ENCODE assay signal across 8 mouse cellular contexts in genomic region chr6:52713104-52713896, GRCm38 (mm10). TPM values are rescaled to one million over a fixed set of nuclear protein-coding genes. Genes with fewer than 3 reads are reported as not detected.
DNase-seq lines count a peak whose midpoint lies in the region; ATAC-seq and TF ChIP-seq lines count a peak whose summit lies in the region.

Gene Tax1bp1, plus strand, starts transcription at chr6:52713729.

- H3K4me3 ChIP-seq in C2C12 (ENCODE audit: insufficient read depth, poor library complexity, severe bottlenecking): peak within 1 kb of the TSS; percentile 86
- peak within 1 kb of the TSS; percentile 91 for H3K4me3 ChIP-seq in embryonic fibroblast, embryonic 13.5 days (ENCODE audit: insufficient read depth, low read length)
- H3K4me3 ChIP-seq in limb, embryonic 13.5 days: peak within 1 kb of the TSS; percentile 96
- H3K4me3 ChIP-seq in midbrain, embryonic 15.5 days: peak within 1 kb of the TSS; percentile 91

- H3K9ac ChIP-seq in limb, embryonic 13.5 days: peak within 1 kb of the TSS; percentile 93
- H3K9ac ChIP-seq in midbrain, embryonic 15.5 days: peak within 1 kb of the TSS; percentile 91

- ATAC-seq in limb, embryonic 13.5 days (ENCODE audit: low FRiP score, low read depth): peak; percentile 96
- peak; percentile 99 for ATAC-seq in midbrain, embryonic 15.5 days (replicated peaks)

- H3K36me3 ChIP-seq in C2C12 (ENCODE audit: control insufficient read depth, insufficient read depth): no peaks in the 10 kb centered on the region
- no peaks in the 10 kb centered on the region for H3K36me3 ChIP-seq in limb, embryonic 13.5 days
- H3K36me3 ChIP-seq in midbrain, embryonic 15.5 days (replicated peaks): no peaks in the 10 kb centered on the region

- TF ChIP-seq CTCF in C2C12 (IDR thresholded peaks at IDR 0.05; ENCODE audit: control insufficient read depth, insufficient read depth, insufficient read length): no peak
- no peak for TF ChIP-seq CTCF in embryonic fibroblast, embryonic 13.5 days (IDR thresholded peaks at IDR 0.05; ENCODE audit: borderline replicate concordance, insufficient read depth, low read length)

- peak within 1 kb of the TSS; percentile 66 for H3K4me2 ChIP-seq in limb, embryonic 13.5 days (replicated peaks)
- H3K4me2 ChIP-seq in midbrain, embryonic 15.5 days: peak within 1 kb of the TSS; percentile 68

- TF ChIP-seq POLR2A in embryonic fibroblast, embryonic 13.5 days (IDR thresholded peaks at IDR 0.05; ENCODE audit: low read depth, low read length): peak; percentile 87

- WGBS in limb, embryonic 13.5 days: 4% methylated on average over 38 of the region's 38 CpGs
- 3% methylated on average over 38 of the region's 38 CpGs for WGBS in midbrain, embryonic 15.5 days

- H3K9me3 ChIP-seq in limb, embryonic 13.5 days: no peaks in the 10 kb centered on the region
- H3K9me3 ChIP-seq in midbrain, embryonic 15.5 days: no peaks in the 10 kb centered on the region

- H3K27me3 ChIP-seq in C2C12 (ENCODE audit: control insufficient read depth, insufficient read depth, insufficient read length): no peaks in the 10 kb centered on the region
- no peaks in the 10 kb centered on the region for H3K27me3 ChIP-seq in limb, embryonic 13.5 days
- H3K27me3 ChIP-seq in midbrain, embryonic 15.5 days (replicated peaks): no peaks in the 10 kb centered on the region

- peaks cover 42% of the 10 kb centered on the region for H3K79me3 ChIP-seq in C2C12 (ENCODE audit: low read depth)

- H3ac ChIP-seq in C2C12 (ENCODE audit: control insufficient read depth, insufficient read length, low read depth): peak within 1 kb of the TSS; percentile 88

- DNase-seq in brain, adult 2 months (ENCODE audit: low read depth, low spot score): peak; percentile 96
- DNase-seq in heart, adult 9 months (ENCODE audit: low spot score in 2 of 2): peak; percentile 92 to 94
- DNase-seq in kidney, adult 9 months: peak; percentile 95
- peak; percentile 89 to 90 for DNase-seq in spleen, adult 18-20 months

- no peaks in the 10 kb centered on the region for H3K4me1 ChIP-seq in embryonic fibroblast, embryonic 13.5 days (ENCODE audit: control insufficient read depth, insufficient read depth, low read length)
- peaks cover 6% of the 10 kb centered on the region for H3K4me1 ChIP-seq in limb, embryonic 13.5 days
- peaks cover 11% of the 10 kb centered on the region for H3K4me1 ChIP-seq in midbrain, embryonic 15.5 days

- peak within 1 kb of the TSS; percentile 45; the same call in 1 of the 2 replicates for H3K27ac ChIP-seq in embryonic fibroblast, embryonic 13.5 days (ENCODE audit: insufficient read depth, low read length)
- peak within 1 kb of the TSS; percentile 90 for H3K27ac ChIP-seq in limb, embryonic 13.5 days
- H3K27ac ChIP-seq in midbrain, embryonic 15.5 days: peak within 1 kb of the TSS; percentile 94

- H3K79me2 ChIP-seq in C2C12 (ENCODE audit: control insufficient read depth, insufficient read depth): peaks cover 49% of the 10 kb centered on the region

TF ChIP-seq in C2C12, 6 proteins besides CTCF, POLR2A, EP300 and RAD21:
- no peak for TF ChIP-seq MYOG (IDR thresholded peaks at IDR 0.05; ENCODE audit: control insufficient read depth, extremely low read depth, insufficient read length)
- no peak for TF ChIP-seq MYOD1 (IDR thresholded peaks at IDR 0.05; ENCODE audit: control insufficient read depth, insufficient read length, low read depth)
- no peak for TF ChIP-seq FOSL1 (IDR thresholded peaks at IDR 0.05; ENCODE audit: insufficient read depth, low read length, poor library complexity, severe bottlenecking)
- TF ChIP-seq MAX (IDR thresholded peaks at IDR 0.05): peak; percentile 53
- TF ChIP-seq USF1 (IDR thresholded peaks at IDR 0.05; ENCODE audit: low read depth): no peak
- no peak for TF ChIP-seq CEBPB (IDR thresholded peaks at IDR 0.05; ENCODE audit: low read depth)

RNA-seq across cellular contexts. Expression of gene Tax1bp1, which starts in this region (rescaled TPM):
- 20.5 TPM for polyA plus RNA-seq in C2C12 (2012; fragmentation: generic; extraction: Trizol)
- polyA plus RNA-seq in embryonic fibroblast, embryonic 13.5 days (2011; ENCODE audit: insufficient read length, low read depth, missing spikeins): 116 and 127 TPM in 2 replicates
- polyA plus RNA-seq in limb, embryonic 13.5 days (2015; fragmentation: Nextera tagmentation; extraction: Ambion mirVana): 161 and 166 TPM in 2 replicates
- 144 and 150 TPM in 2 replicates for polyA plus RNA-seq in midbrain, embryonic 15.5 days (2015; fragmentation: Nextera tagmentation; extraction: Ambion mirVana)

Comparison
In these comparisons a context has a peak if more than half of its experiments do, and no peak if none do; other contexts are left out.
1. Peak in every context shown above with its lines: DNase-seq, ATAC-seq, H3K4me3 ChIP-seq and H3K27ac ChIP-seq.